Mouse (Mus musculus): ENCODE data around the gene Ppm1h. TPM values are rescaled to one million over a fixed set of nuclear protein-coding genes. Genes with fewer than 3 reads are reported as not detected.
"Not testable (repeated sequence)": the region's sequence is repeated elsewhere in the genome, so short reads cannot be mapped to it uniquely, and the experiment has no call there.

The Ppm1h gene
- total and polyA plus RNA-seq, 2 experiments from 2014 or later: 4.9 to 6.1 TPM

GRCm38 (mm10) chr10:122931193-122931832 is 252.8 kb downstream of the Ppm1h start:
- H3K9me3 ChIP-seq (replicated peaks; ENCODE audit: control insufficient read depth, low read length): no peaks in the 10 kb centered on the region
- 35% methylated on average over 13 of the region's 13 CpGs for WGBS
- no peaks in the 10 kb centered on the region for H3K27me3 ChIP-seq (ENCODE audit: control insufficient read depth, insufficient read depth, low read length)
- no peak for ATAC-seq (ENCODE audit: insufficient read depth, low read depth)
- no peaks in the 10 kb centered on the region for H3K36me3 ChIP-seq (replicated peaks; ENCODE audit: control insufficient read depth, insufficient read depth, low read length)
- H3K27ac ChIP-seq (ENCODE audit: low read depth): no peak overlapping the region
- H3K4me1 ChIP-seq (ENCODE audit: control insufficient read depth, insufficient read depth): peaks cover 4% of the 10 kb centered on the region; the same call in 1 of the 2 replicates
- H3K4me2 ChIP-seq (ENCODE audit: low read depth, low read length): 0 out of 2 replicates have a peak overlapping the region, but pooled peaks have one; percentile 12
- no peak overlapping the region for H3K9ac ChIP-seq (replicated peaks; ENCODE audit: low read depth, low read length)
- TF ChIP-seq CTCF (IDR thresholded peaks at IDR 0.05; ENCODE audit: low read depth) (no peak), EP300 (IDR thresholded peaks at IDR 0.05; ENCODE audit: low read depth) (no peak)
- H3K4me3 ChIP-seq (ENCODE audit: low read depth, low read length): no peak overlapping the region
- no peak for DNase-seq (ENCODE audit: low spot score)

GRCm38 (mm10) chr10:122931851-122932550 is 253.4 kb downstream of the Ppm1h start:
- peaks cover 4% of the 10 kb centered on the region; the same call in 1 of the 2 replicates for H3K4me1 ChIP-seq (ENCODE audit: control insufficient read depth, insufficient read depth)
- no peaks in the 10 kb centered on the region for H3K9me3 ChIP-seq (replicated peaks; ENCODE audit: control insufficient read depth, low read length)
- 88% methylated on average over 10 of the region's 10 CpGs for WGBS
- no peaks in the 10 kb centered on the region for H3K36me3 ChIP-seq (replicated peaks; ENCODE audit: control insufficient read depth, insufficient read depth, low read length)
- no peak overlapping the region for H3K4me2 ChIP-seq (ENCODE audit: low read depth, low read length)
- H3K27ac ChIP-seq (ENCODE audit: low read depth): no peak overlapping the region
- no peak overlapping the region for H3K4me3 ChIP-seq (ENCODE audit: low read depth, low read length)
- TF ChIP-seq CTCF (IDR thresholded peaks at IDR 0.05; ENCODE audit: low read depth) (no peak), EP300 (IDR thresholded peaks at IDR 0.05; ENCODE audit: low read depth) (no peak)
- DNase-seq (ENCODE audit: low spot score): no peak
- H3K9ac ChIP-seq (replicated peaks; ENCODE audit: low read depth, low read length): no peak overlapping the region
- H3K27me3 ChIP-seq (ENCODE audit: control insufficient read depth, insufficient read depth, low read length): no peaks in the 10 kb centered on the region
- ATAC-seq (ENCODE audit: insufficient read depth, low read depth): no peak

GRCm38 (mm10) chr10:122933053-122933838 is 254.7 kb downstream of the Ppm1h start:
- H3K27ac ChIP-seq (ENCODE audit: low read depth): no peak overlapping the region
- no peak overlapping the region for H3K4me3 ChIP-seq (ENCODE audit: low read depth, low read length)
- TF ChIP-seq CTCF (IDR thresholded peaks at IDR 0.05; ENCODE audit: low read depth) (no peak), EP300 (IDR thresholded peaks at IDR 0.05; ENCODE audit: low read depth) (no peak)
- no peaks in the 10 kb centered on the region for H3K9me3 ChIP-seq (replicated peaks; ENCODE audit: control insufficient read depth, low read length)
- no peak for ATAC-seq (ENCODE audit: insufficient read depth, low read depth)
- no peak overlapping the region for H3K9ac ChIP-seq (replicated peaks; ENCODE audit: low read depth, low read length)
- no peak for DNase-seq (ENCODE audit: low spot score)
- no peaks in the 10 kb centered on the region for H3K27me3 ChIP-seq (ENCODE audit: control insufficient read depth, insufficient read depth, low read length)
- H3K36me3 ChIP-seq (replicated peaks; ENCODE audit: control insufficient read depth, insufficient read depth, low read length): no peaks in the 10 kb centered on the region
- peaks cover 4% of the 10 kb centered on the region; the same call in 1 of the 2 replicates for H3K4me1 ChIP-seq (ENCODE audit: control insufficient read depth, insufficient read depth)
- no peak overlapping the region for H3K4me2 ChIP-seq (ENCODE audit: low read depth, low read length)
- WGBS: 53% methylated on average over 15 of the region's 15 CpGs

GRCm38 (mm10) chr10:122935406-122935805 is 256.8 kb downstream of the Ppm1h start:
- H3K4me3 ChIP-seq (ENCODE audit: low read depth, low read length); H3K9ac ChIP-seq (replicated peaks; ENCODE audit: low read depth, low read length); H3K36me3 ChIP-seq (replicated peaks; ENCODE audit: control insufficient read depth, insufficient read depth, low read length); H3K4me2 ChIP-seq (ENCODE audit: low read depth, low read length); H3K9me3 ChIP-seq (replicated peaks; ENCODE audit: control insufficient read depth, low read length); H3K4me1 ChIP-seq (ENCODE audit: control insufficient read depth, insufficient read depth); DNase-seq (ENCODE audit: low spot score); H3K27ac ChIP-seq (ENCODE audit: low read depth); ATAC-seq (ENCODE audit: insufficient read depth, low read depth); H3K27me3 ChIP-seq (ENCODE audit: control insufficient read depth, insufficient read depth, low read length): not testable (repeated sequence)
- no CpG with 5 or more reads among the region's 4 CpGs for WGBS

GRCm38 (mm10) chr10:122937380-122937779 is 258.8 kb downstream of the Ppm1h start:
- H3K27me3 ChIP-seq (ENCODE audit: control insufficient read depth, insufficient read depth, low read length); H3K36me3 ChIP-seq (replicated peaks; ENCODE audit: control insufficient read depth, insufficient read depth, low read length); H3K4me1 ChIP-seq (ENCODE audit: control insufficient read depth, insufficient read depth); DNase-seq (ENCODE audit: low spot score); H3K9me3 ChIP-seq (replicated peaks; ENCODE audit: control insufficient read depth, low read length); H3K4me2 ChIP-seq (ENCODE audit: low read depth, low read length); ATAC-seq (ENCODE audit: insufficient read depth, low read depth); H3K4me3 ChIP-seq (ENCODE audit: low read depth, low read length); H3K9ac ChIP-seq (replicated peaks; ENCODE audit: low read depth, low read length); H3K27ac ChIP-seq (ENCODE audit: low read depth): not testable (repeated sequence)
- no CpG with 5 or more reads among the region's 4 CpGs for WGBS
